Mouse (Mus musculus) thymus, adult 2 months (tissue): Measurements from ENCODE around the gene Agbl4.

Source experiments
- CTCF ChIP-seq: fragments of 200-500 bp; IDR thresholded peaks from 2 replicates; pipeline ENCODE4 v1.5.1; 2012; ENCODE audit warnings: mild to moderate bottlenecking, control low read depth, low read length, moderate library complexity, borderline replicate concordance; ENCODE audit not compliant: control insufficient read depth, poor library complexity, insufficient read depth; ENCODE audit errors: extremely low read depth
- POLR2A ChIP-seq: fragments of 200-500 bp; IDR thresholded peaks from 2 replicates; pipeline ENCODE4 v1.6.1; 2012; ENCODE audit warnings: mild to moderate bottlenecking, low read length, control low read depth, moderate library complexity; ENCODE audit not compliant: control insufficient read depth, poor library complexity, insufficient read depth; ENCODE audit errors: extremely low read depth

- TF ChIP-seq POLR2A (no peak), CTCF (no peak)
These were observed 1119.8 kb downstream of the Agbl4 start for GRCm38 (mm10) chr4:111517063-111517792.
